Mouse (Mus musculus): ENCODE data around the gene Cxcr2. TPM values are rescaled to one million over a fixed set of nuclear protein-coding genes. Genes with fewer than 3 reads are reported as not detected.

Gene Cxcr2
- polyA plus RNA-seq (2014; fragmentation: Illumina TruSeq; extraction: RNeasy Lipid Tissue Mini Kit (QIAGEN cat#74804); ENCODE audit: low read depth, low replicate concordance): 0.14 TPM

DNA sequence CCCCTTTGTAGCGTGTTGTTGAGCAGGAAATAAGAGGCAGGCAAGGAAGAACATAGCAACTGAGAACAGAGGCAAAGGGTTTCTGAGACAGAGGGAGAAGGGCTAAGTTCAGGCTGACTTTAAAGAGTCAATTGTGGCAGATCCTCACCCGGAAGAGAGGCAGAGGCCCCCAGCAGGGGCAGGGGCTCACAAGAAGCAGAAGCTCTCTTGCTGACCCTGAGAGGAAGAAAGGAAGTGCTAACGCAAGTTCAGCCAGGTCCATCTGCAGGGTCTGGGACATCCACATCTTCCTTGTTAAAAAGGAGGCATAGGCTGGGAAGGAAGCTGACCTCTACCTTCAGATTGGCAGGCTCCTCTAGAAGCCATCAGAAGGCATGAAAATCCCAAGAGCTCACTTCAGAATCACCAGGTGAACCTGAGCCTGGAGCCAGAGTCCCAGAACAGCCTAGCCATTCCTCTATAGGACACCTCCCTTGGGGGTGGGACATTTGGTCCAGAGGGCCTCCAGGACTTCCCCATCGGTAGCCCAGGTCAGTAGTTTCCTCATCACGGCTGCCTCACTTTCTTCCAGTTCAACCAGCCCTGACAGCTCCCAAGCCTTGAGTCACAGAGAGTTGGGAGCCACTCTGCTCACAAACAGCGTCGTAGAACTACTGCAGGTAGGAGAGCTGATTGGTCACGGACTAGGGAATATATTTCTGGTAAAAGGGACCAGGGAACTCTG, at the start of gene Cxcr2:
Gene Cxcr2, plus strand, starts transcription at position 529 of the 724 bp plus-strand sequence.

DNA sequence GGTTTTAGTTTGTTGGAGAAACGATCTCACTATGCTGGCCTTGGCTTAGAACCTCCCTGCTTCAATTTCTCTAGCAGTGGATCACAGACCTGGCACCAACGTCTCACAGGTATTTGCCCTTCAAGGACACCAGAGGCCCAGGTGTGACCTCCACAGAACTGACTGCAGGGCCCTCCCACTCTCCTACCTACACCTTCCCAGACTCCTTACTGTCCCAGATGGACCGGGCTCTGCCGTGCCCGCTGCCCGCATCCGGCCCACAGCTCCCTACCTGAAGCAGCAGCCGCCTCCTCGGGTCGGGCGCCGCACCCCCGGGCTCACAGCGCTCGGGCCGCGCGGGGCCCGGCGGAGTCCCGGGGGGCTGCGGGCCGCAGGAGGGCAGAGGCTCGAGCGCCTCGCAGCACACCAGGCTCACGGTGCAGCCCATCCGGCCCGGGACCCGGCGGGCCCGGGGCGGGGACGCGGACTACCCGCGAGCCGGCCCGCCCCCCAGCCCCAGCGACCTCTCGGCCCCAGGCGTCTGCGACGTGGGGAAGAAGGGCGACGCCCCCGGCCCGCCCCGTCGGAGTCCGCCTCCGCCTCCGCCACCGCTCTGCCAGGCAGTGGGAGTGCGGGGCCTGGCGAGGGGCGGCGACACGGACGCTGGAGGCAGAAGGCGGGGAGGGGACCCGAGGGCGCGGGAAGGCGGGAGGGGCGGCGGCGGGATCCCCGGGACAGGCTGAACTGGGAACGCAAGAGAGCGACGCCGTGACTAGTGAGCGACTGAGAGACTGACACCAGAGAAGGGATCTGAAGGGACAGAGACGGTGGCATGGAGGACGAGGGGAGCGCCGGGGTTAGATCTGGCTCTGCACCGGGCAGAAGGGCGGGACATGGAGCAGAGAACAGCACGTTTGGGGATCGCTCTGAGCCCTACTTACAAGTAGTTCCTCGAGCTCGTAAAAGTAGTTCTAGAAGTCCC, 29.5 kb upstream of the Cxcr2 start, which contains the start of gene Tns1:
Gene Tns1, minus strand, starts transcription at position 429 of the 961 bp plus-strand sequence.

DNA sequence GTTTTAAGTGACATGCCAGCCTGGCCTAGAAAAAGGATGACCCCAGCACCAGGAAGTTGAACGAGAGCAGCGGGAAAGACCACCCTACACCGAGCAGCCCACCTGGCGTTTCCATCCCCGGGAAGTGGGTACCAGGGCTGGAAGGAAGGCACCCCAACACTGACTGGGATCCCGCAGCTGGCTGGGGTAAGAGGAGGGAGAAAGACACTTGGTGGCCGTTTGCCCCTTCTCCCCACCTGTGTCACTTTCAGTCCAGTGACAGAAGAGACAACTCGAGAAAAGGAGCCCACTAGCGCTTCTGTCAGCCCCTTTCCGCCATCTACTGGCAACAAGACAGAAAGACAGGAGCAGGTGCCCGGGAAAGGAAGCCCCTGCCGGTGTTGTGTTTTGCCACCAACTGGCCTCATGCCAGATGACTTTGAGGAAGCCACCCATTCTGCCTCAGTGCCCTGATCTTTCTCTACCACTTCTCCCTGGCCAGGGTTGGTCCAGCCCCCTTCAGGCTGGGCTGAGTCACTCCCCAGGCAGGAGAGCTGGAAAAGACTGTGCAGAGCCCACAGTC, 28.7 kb upstream of the Cxcr2 start, which contains the start of gene Rufy4:
Gene Rufy4, plus strand, starts transcription at position 551 of the 562 bp plus-strand sequence.

DNA sequence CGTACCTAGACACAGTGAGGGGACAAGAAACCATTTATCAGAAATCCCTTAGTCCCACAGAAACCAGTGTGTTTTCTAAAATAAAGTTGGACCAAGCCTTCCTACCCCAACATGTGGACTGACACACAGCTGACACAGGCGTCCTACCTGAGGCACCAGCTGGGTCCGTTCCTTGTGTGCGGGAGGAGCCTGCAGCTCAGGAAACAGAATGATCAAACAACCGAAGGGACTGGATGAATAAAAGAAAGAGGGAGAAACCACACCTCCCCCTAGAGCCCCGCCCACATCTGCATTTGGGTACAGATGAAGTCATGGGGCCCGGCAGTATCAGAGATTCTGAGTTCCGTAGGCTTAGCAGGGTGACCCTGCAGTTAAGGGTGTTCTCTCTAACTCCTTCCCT, 40.7 kb downstream of the Cxcr2 start, which contains the start of gene Cxcr1:
Gene Cxcr1, minus strand, starts transcription at position 187 of the 400 bp plus-strand sequence.

Other genes with a start within 250 kb of the Cxcr2 start
- 215 TPM for gene Tns1, start 29.5 kb upstream of the Cxcr2 start, polyA plus RNA-seq (2014; fragmentation: Illumina TruSeq; extraction: RNeasy Lipid Tissue Mini Kit (QIAGEN cat#74804); ENCODE audit: low read depth, low replicate concordance)
- 2.5 TPM for gene Rufy4, start 28.4 kb upstream of the Cxcr2 start, polyA plus RNA-seq (2014; fragmentation: Illumina TruSeq; extraction: RNeasy Lipid Tissue Mini Kit (QIAGEN cat#74804); ENCODE audit: low read depth, low replicate concordance)
- gene Cxcr1, start 40.6 kb downstream of the Cxcr2 start, polyA plus RNA-seq (2014; fragmentation: Illumina TruSeq; extraction: RNeasy Lipid Tissue Mini Kit (QIAGEN cat#74804); ENCODE audit: low read depth, low replicate concordance): not detected
- 299 TPM for gene Arpc2, start 82.1 kb downstream of the Cxcr2 start, polyA plus RNA-seq (2014; fragmentation: Illumina TruSeq; extraction: RNeasy Lipid Tissue Mini Kit (QIAGEN cat#74804); ENCODE audit: low read depth, low replicate concordance)
- gene Gpbar1, start 124.6 kb downstream of the Cxcr2 start, polyA plus RNA-seq (2014; fragmentation: Illumina TruSeq; extraction: RNeasy Lipid Tissue Mini Kit (QIAGEN cat#74804); ENCODE audit: low read depth, low replicate concordance): 0.60 TPM
- 181 TPM for gene Aamp, start 130.7 kb downstream of the Cxcr2 start, polyA plus RNA-seq (2014; fragmentation: Illumina TruSeq; extraction: RNeasy Lipid Tissue Mini Kit (QIAGEN cat#74804); ENCODE audit: low read depth, low replicate concordance)
- gene Pnkd, start 130.9 kb downstream of the Cxcr2 start, polyA plus RNA-seq (2014; fragmentation: Illumina TruSeq; extraction: RNeasy Lipid Tissue Mini Kit (QIAGEN cat#74804); ENCODE audit: low read depth, low replicate concordance): 113 TPM
- 80.6 TPM for gene Tmbim1, start 151.6 kb downstream of the Cxcr2 start, polyA plus RNA-seq (2014; fragmentation: Illumina TruSeq; extraction: RNeasy Lipid Tissue Mini Kit (QIAGEN cat#74804); ENCODE audit: low read depth, low replicate concordance)
- 3.6 TPM for gene Catip, start 208.1 kb downstream of the Cxcr2 start, polyA plus RNA-seq (2014; fragmentation: Illumina TruSeq; extraction: RNeasy Lipid Tissue Mini Kit (QIAGEN cat#74804); ENCODE audit: low read depth, low replicate concordance)
- 16.4 TPM for gene Slc11a1, start 221.2 kb downstream of the Cxcr2 start, polyA plus RNA-seq (2014; fragmentation: Illumina TruSeq; extraction: RNeasy Lipid Tissue Mini Kit (QIAGEN cat#74804); ENCODE audit: low read depth, low replicate concordance)
- gene Ctdsp1, start 237.5 kb downstream of the Cxcr2 start, polyA plus RNA-seq (2014; fragmentation: Illumina TruSeq; extraction: RNeasy Lipid Tissue Mini Kit (QIAGEN cat#74804); ENCODE audit: low read depth, low replicate concordance): 73.3 TPM

All from adipose tissue, adult 10 weeks (tissue).